ENCODE assay signal across 8 mouse cellular contexts in genomic region chr8:111537765-111538158, GRCm38 (mm10). TPM values are rescaled to one million over a fixed set of nuclear protein-coding genes. Genes with fewer than 3 reads are reported as not detected.
DNase-seq lines count a peak whose midpoint lies in the region; ATAC-seq and TF ChIP-seq lines count a peak whose summit lies in the region.

No protein-coding gene starts in this region.

- ATAC-seq in heart, embryonic 11.5 days (replicated peaks; ENCODE audit: insufficient number of reproducible peaks, low FRiP score, low TSS enrichment) = no peak
- no peak for ATAC-seq in forebrain, embryonic 13.5 days
- no peak for ATAC-seq in liver, embryonic 15.5 days (ENCODE audit: insufficient read depth)

- peak overlapping the region; percentile 94 for H3K9ac ChIP-seq in heart, embryonic 11.5 days (ENCODE audit: low read depth, low read length)
- peak overlapping the region; percentile 98 for H3K9ac ChIP-seq in forebrain, embryonic 13.5 days
- peak overlapping the region; percentile 75; the same call in 1 of the 2 replicates for H3K9ac ChIP-seq in liver, embryonic 15.5 days

- no peak for DNase-seq in heart, postnatal 4 days
- DNase-seq in adipocyte (ENCODE audit: low spot score) = no peak
- no peak for DNase-seq in frontal cortex, adult 2 months (ENCODE audit: extremely low spot score in 1 of 2, low spot score in 1 of 2)
- DNase-seq in kidney, postnatal 25 days = no peak

- H3K4me2 ChIP-seq in heart, embryonic 11.5 days = peak overlapping the region; percentile 91
- H3K4me2 ChIP-seq in forebrain, embryonic 13.5 days = peak overlapping the region; percentile 76
- peak overlapping the region; percentile 99 for H3K4me2 ChIP-seq in liver, embryonic 15.5 days

- H3K9me3 ChIP-seq in heart, embryonic 11.5 days (replicated peaks; ENCODE audit: control insufficient read depth, low read length) = no peaks in the 10 kb centered on the region
- no peaks in the 10 kb centered on the region for H3K9me3 ChIP-seq in E14TG2a.4 (ENCODE audit: low read length)
- no peaks in the 10 kb centered on the region for H3K9me3 ChIP-seq in forebrain, embryonic 13.5 days (replicated peaks)
- H3K9me3 ChIP-seq in liver, embryonic 15.5 days (replicated peaks) = no peaks in the 10 kb centered on the region

- TF ChIP-seq CTCF in E14TG2a.4 (conservative IDR thresholded peaks at IDR 0.05; ENCODE audit: low read length) = no peak

- H3K27me3 ChIP-seq in heart, embryonic 11.5 days (ENCODE audit: control insufficient read depth, insufficient read depth, low read length) = no peaks in the 10 kb centered on the region
- peaks cover 19% of the 10 kb centered on the region for H3K27me3 ChIP-seq in E14TG2a.4 (ENCODE audit: insufficient read depth, low read length)
- H3K27me3 ChIP-seq in forebrain, embryonic 13.5 days = no peaks in the 10 kb centered on the region
- peaks cover 11% of the 10 kb centered on the region; the same call in 1 of the 2 replicates for H3K27me3 ChIP-seq in liver, embryonic 15.5 days

- no peaks in the 10 kb centered on the region for H3K36me3 ChIP-seq in heart, embryonic 11.5 days (ENCODE audit: control insufficient read depth, insufficient read depth, low read length)
- peaks cover 9% of the 10 kb centered on the region; the same call in 1 of the 2 replicates for H3K36me3 ChIP-seq in E14TG2a.4 (ENCODE audit: insufficient read depth, low read length)
- H3K36me3 ChIP-seq in forebrain, embryonic 13.5 days (ENCODE audit: poor library complexity, severe bottlenecking) = peaks cover 3% of the 10 kb centered on the region; the same call in 1 of the 2 replicates
- H3K36me3 ChIP-seq in liver, embryonic 15.5 days (replicated peaks) = no peaks in the 10 kb centered on the region

- H3K4me3 ChIP-seq in heart, embryonic 11.5 days (ENCODE audit: low read depth, low read length) = peak overlapping the region; percentile 92
- peak overlapping the region; percentile 94 for H3K4me3 ChIP-seq in E14TG2a.4 (replicated peaks; ENCODE audit: low read length)
- peak overlapping the region; percentile 99 for H3K4me3 ChIP-seq in forebrain, embryonic 13.5 days
- H3K4me3 ChIP-seq in liver, embryonic 15.5 days (replicated peaks) = peak overlapping the region; percentile 75

- peaks cover 28% of the 10 kb centered on the region for H3K4me1 ChIP-seq in heart, embryonic 11.5 days (ENCODE audit: control insufficient read depth, insufficient read depth, low read length)
- peaks cover 61% of the 10 kb centered on the region for H3K4me1 ChIP-seq in E14TG2a.4 (replicated peaks; ENCODE audit: low read depth, low read length)
- peaks cover 40% of the 10 kb centered on the region for H3K4me1 ChIP-seq in forebrain, embryonic 13.5 days
- peaks cover 44% of the 10 kb centered on the region for H3K4me1 ChIP-seq in liver, embryonic 15.5 days (replicated peaks)

- 8% methylated on average over 8 of the region's 8 CpGs for WGBS in heart, embryonic 11.5 days (ENCODE audit: insufficient replicate concordance)
- 3% methylated on average over 8 of the region's 8 CpGs for WGBS in forebrain, embryonic 13.5 days
- WGBS in liver, embryonic 15.5 days (ENCODE audit: insufficient replicate concordance) = 11% methylated on average over 8 of the region's 8 CpGs

- no peak overlapping the region for H3K27ac ChIP-seq in heart, embryonic 11.5 days (ENCODE audit: low read depth, low read length)
- H3K27ac ChIP-seq in forebrain, embryonic 13.5 days = 0 out of 2 replicates have a peak overlapping the region, but pooled peaks have one; percentile 95
- 0 out of 2 replicates have a peak overlapping the region, but pooled peaks have one; percentile 3 for H3K27ac ChIP-seq in liver, embryonic 15.5 days (replicated peaks)

RNA-seq across cellular contexts. Expression of gene Znrf1, which starts 1.9 kb away (rescaled TPM):
- polyA plus RNA-seq in heart, embryonic 11.5 days (2014; fragmentation: Nextera tagmentation; extraction: Ambion mirVana) = 23.1 and 23.7 TPM in 2 replicates
- total RNA-seq in heart, postnatal 4 days (2021) = 10 to 100 TPM; 60.1 to 60.5 TPM
- 48.0 and 48.7 TPM in 2 replicates for polyA plus RNA-seq in forebrain, embryonic 13.5 days (2015; fragmentation: Nextera tagmentation; extraction: Ambion mirVana)
- polyA plus RNA-seq in liver, embryonic 15.5 days (2015; fragmentation: Nextera tagmentation; extraction: Ambion mirVana) = 6.6 and 8.6 TPM in 2 replicates
- polyA plus RNA-seq in frontal cortex, adult 2 months (2012; rRNA removed) = 157 and 162 TPM in 2 replicates

RNA-seq across cellular contexts. Expression of gene Wdr59, which starts 15.9 kb away (rescaled TPM):
- polyA plus RNA-seq in heart, embryonic 11.5 days (2014; fragmentation: Nextera tagmentation; extraction: Ambion mirVana) = 2.5 and 4.2 TPM in 2 replicates
- 1 to 10 TPM; 8.5 to 9.0 TPM for total RNA-seq in heart, postnatal 4 days (2021)
- polyA plus RNA-seq in forebrain, embryonic 13.5 days (2015; fragmentation: Nextera tagmentation; extraction: Ambion mirVana) = 5.7 and 6.5 TPM in 2 replicates
- 1.6 and 1.7 TPM in 2 replicates for polyA plus RNA-seq in liver, embryonic 15.5 days (2015; fragmentation: Nextera tagmentation; extraction: Ambion mirVana)
- polyA plus RNA-seq in frontal cortex, adult 2 months (2012; rRNA removed) = 14.8 and 17.2 TPM in 2 replicates
